Mouse (Mus musculus): ENCODE measurements around the gene Ccr10. TPM values are rescaled to one million over a fixed set of nuclear protein-coding genes. Genes with fewer than 3 reads are reported as not detected.

Gene Ccr10
- total and polyA plus RNA-seq, 3 experiments = not detected

GRCm38 (mm10) chr11:101195571-101195970 lies 20.3 kb upstream of the Ccr10 start:
- Histone ChIP-seq H3K4me3 (ENCODE audit: control insufficient read depth in 1 of 2, insufficient read depth in 1 of 2, low read depth in 2 of 2, low read length in 2 of 2) (no peak overlapping the region), H3K4me1 (ENCODE audit: control insufficient read depth in 1 of 2, insufficient read depth in 2 of 2, low read length in 2 of 2) (peaks cover 4 to 11% of the 10 kb centered on the region in 2 experiments; a peak in 3 of 4 replicates), H3K36me3 (ENCODE audit: control insufficient read depth in 1 of 2, insufficient read depth in 2 of 2, low read length in 2 of 2) (peaks cover 0 to 8% of the 10 kb centered on the region in 2 experiments; a peak in 3 of 4 replicates), H3K79me2 (ENCODE audit: control insufficient read depth, insufficient read depth, low read length, poor library complexity) (no peaks in the 10 kb centered on the region), H3K27ac (ENCODE audit: control insufficient read depth, low read depth, low read length) (no peak overlapping the region), H3K27me3 (ENCODE audit: control insufficient read depth in 1 of 2, insufficient read depth in 2 of 2, low read length in 2 of 2) (no peaks in the 10 kb centered on the region), H3K9me3 (replicated peaks; ENCODE audit: insufficient read depth, low read length) (no peaks in the 10 kb centered on the region), H3K9ac (ENCODE audit: control insufficient read depth, low read depth, low read length, poor library complexity, severe bottlenecking) (no peak overlapping the region)
- no peak for TF ChIP-seq MAFK (IDR thresholded peaks at IDR 0.05; ENCODE audit: borderline replicate concordance, low read depth, low read length)
- no peak for TF ChIP-seq NRF1 (IDR thresholded peaks at IDR 0.05; ENCODE audit: insufficient read depth, low read depth, low read length, poor library complexity, severe bottlenecking)
- TF ChIP-seq CHD2 (IDR thresholded peaks at IDR 0.05; ENCODE audit: low read length) = no peak
- TF ChIP-seq TCF12 (IDR thresholded peaks at IDR 0.05; ENCODE audit: low read depth, low read length) = no peak
- TF ChIP-seq POLR2AphosphoS2 (IDR thresholded peaks at IDR 0.05; ENCODE audit: low read length) = no peak
- TF ChIP-seq CHD1 (IDR thresholded peaks at IDR 0.05; ENCODE audit: low read depth, low read length) = no peak
- no peak for TF ChIP-seq ZMIZ1 (IDR thresholded peaks at IDR 0.05; ENCODE audit: low read depth, low read length)
- no peak for TF ChIP-seq GABPA (IDR thresholded peaks at IDR 0.05; ENCODE audit: low read depth, low read length)
- no peak for TF ChIP-seq MYB (IDR thresholded peaks at IDR 0.05; ENCODE audit: low read depth, low read length)
- no peak for TF ChIP-seq MAX (IDR thresholded peaks at IDR 0.05; ENCODE audit: low read length)
- TF ChIP-seq MAZ (IDR thresholded peaks at IDR 0.05; ENCODE audit: low read depth, low read length) = no peak
- TF ChIP-seq NELFE (IDR thresholded peaks at IDR 0.05; ENCODE audit: low read depth, low read length) = no peak
- no peak for DNase-seq (ENCODE audit: low read depth, low spot score)

- Histone ChIP-seq H3K27ac (ENCODE audit: control insufficient read depth, low read depth, low read length) (no peak overlapping the region), H3K79me2 (ENCODE audit: control insufficient read depth, insufficient read depth, low read length, poor library complexity) (no peaks in the 10 kb centered on the region), H3K36me3 (ENCODE audit: control insufficient read depth in 1 of 2, insufficient read depth in 2 of 2, low read length in 2 of 2) (peaks cover 0 to 13% of the 10 kb centered on the region in 2 experiments; a peak in 3 of 4 replicates), H3K4me3 (ENCODE audit: control insufficient read depth in 1 of 2, insufficient read depth in 1 of 2, low read depth in 2 of 2, low read length in 2 of 2) (no peak overlapping the region), H3K9me3 (replicated peaks; ENCODE audit: insufficient read depth, low read length) (no peaks in the 10 kb centered on the region), H3K27me3 (ENCODE audit: control insufficient read depth in 1 of 2, insufficient read depth in 2 of 2, low read length in 2 of 2) (no peaks in the 10 kb centered on the region), H3K4me1 (ENCODE audit: control insufficient read depth in 1 of 2, insufficient read depth in 2 of 2, low read length in 2 of 2) (peaks cover 8 to 16% of the 10 kb centered on the region in 2 experiments), H3K9ac (ENCODE audit: control insufficient read depth, low read depth, low read length, poor library complexity, severe bottlenecking) (no peak overlapping the region)
- TF ChIP-seq BHLHE40 (IDR thresholded peaks at IDR 0.05; ENCODE audit: borderline replicate concordance, low read depth, low read length) = no peak
- no peak for TF ChIP-seq TBP (IDR thresholded peaks at IDR 0.05; ENCODE audit: low read depth, low read length)
- no peak for TF ChIP-seq MAFK (IDR thresholded peaks at IDR 0.05; ENCODE audit: borderline replicate concordance, low read depth, low read length)
- no peak for TF ChIP-seq MYB (IDR thresholded peaks at IDR 0.05; ENCODE audit: low read depth, low read length)
- DNase-seq (ENCODE audit: low read depth, low spot score) = no peak
Measured at GRCm38 (mm10) chr11:101195101-101195500, 19.9 kb upstream of the Ccr10 start.

- no peak overlapping the region for H3K9ac ChIP-seq (ENCODE audit: control insufficient read depth, low read depth, low read length, poor library complexity, severe bottlenecking)
- DNase-seq (ENCODE audit: low read depth, low spot score) = no peak
- peaks cover 8 to 19% of the 10 kb centered on the region in 2 experiments for H3K4me1 ChIP-seq (ENCODE audit: control insufficient read depth in 1 of 2, insufficient read depth in 2 of 2, low read length in 2 of 2)
Measured at GRCm38 (mm10) chr11:101194643-101195042, 19.4 kb upstream of the Ccr10 start.

More at GRCm38 (mm10) chr11:101194643-101195042, 19.4 kb upstream of the Ccr10 start:
- no peaks in the 10 kb centered on the region for H3K79me2 ChIP-seq (ENCODE audit: control insufficient read depth, insufficient read depth, low read length, poor library complexity)
- no peak overlapping the region for H3K4me3 ChIP-seq (ENCODE audit: control insufficient read depth in 1 of 2, insufficient read depth in 1 of 2, low read depth in 2 of 2, low read length in 2 of 2)
- no peaks in the 10 kb centered on the region for H3K9me3 ChIP-seq (replicated peaks; ENCODE audit: insufficient read depth, low read length)
- H3K27ac ChIP-seq (ENCODE audit: control insufficient read depth, low read depth, low read length) = no peak overlapping the region
- no peaks in the 10 kb centered on the region for H3K27me3 ChIP-seq (ENCODE audit: control insufficient read depth in 1 of 2, insufficient read depth in 2 of 2, low read length in 2 of 2)
- peaks cover 0 to 17% of the 10 kb centered on the region in 2 experiments; a peak in 3 of 4 replicates for H3K36me3 ChIP-seq (ENCODE audit: control insufficient read depth in 1 of 2, insufficient read depth in 2 of 2, low read length in 2 of 2)
- TF ChIP-seq CHD2 (IDR thresholded peaks at IDR 0.05; ENCODE audit: low read length) (no peak), CTCF (IDR thresholded peaks at IDR 0.05 in 2 of 3, conservative IDR thresholded peaks at IDR 0.05 in 1 of 3; ENCODE audit: control insufficient read depth in 1 of 3, insufficient read depth in 1 of 3, low read depth in 2 of 3, low read length in 3 of 3, poor library complexity in 1 of 3, severe bottlenecking in 1 of 3) (no peak), HCFC1 (IDR thresholded peaks at IDR 0.05; ENCODE audit: low read depth, low read length) (no peak), GATA1 (IDR thresholded peaks at IDR 0.05; ENCODE audit: low read depth, low read length) (no peak), MYB (IDR thresholded peaks at IDR 0.05; ENCODE audit: low read depth, low read length) (no peak), USF2 (IDR thresholded peaks at IDR 0.05; ENCODE audit: borderline replicate concordance in 1 of 2, insufficient read depth in 1 of 2, low read depth in 1 of 2, low read length in 2 of 2) (no peak), BHLHE40 (IDR thresholded peaks at IDR 0.05; ENCODE audit: borderline replicate concordance, low read depth, low read length) (no peak), USF1 (IDR thresholded peaks at IDR 0.05; ENCODE audit: low read depth, low read length) (no peak), UBTF (IDR thresholded peaks at IDR 0.05; ENCODE audit: borderline replicate concordance, insufficient read depth, low read depth, low read length) (no peak), SIN3A (IDR thresholded peaks at IDR 0.05; ENCODE audit: low read length) (no peak), NRF1 (IDR thresholded peaks at IDR 0.05; ENCODE audit: insufficient read depth, low read depth, low read length, poor library complexity, severe bottlenecking) (no peak), KAT2A (conservative IDR thresholded peaks at IDR 0.05; ENCODE audit: low read depth, low read length) (no peak), MAZ (IDR thresholded peaks at IDR 0.05; ENCODE audit: low read depth, low read length) (no peak)

All from MEL (cell line).